ENCODE assay signal across 19 mouse cellular contexts in the genomic region with DNA sequence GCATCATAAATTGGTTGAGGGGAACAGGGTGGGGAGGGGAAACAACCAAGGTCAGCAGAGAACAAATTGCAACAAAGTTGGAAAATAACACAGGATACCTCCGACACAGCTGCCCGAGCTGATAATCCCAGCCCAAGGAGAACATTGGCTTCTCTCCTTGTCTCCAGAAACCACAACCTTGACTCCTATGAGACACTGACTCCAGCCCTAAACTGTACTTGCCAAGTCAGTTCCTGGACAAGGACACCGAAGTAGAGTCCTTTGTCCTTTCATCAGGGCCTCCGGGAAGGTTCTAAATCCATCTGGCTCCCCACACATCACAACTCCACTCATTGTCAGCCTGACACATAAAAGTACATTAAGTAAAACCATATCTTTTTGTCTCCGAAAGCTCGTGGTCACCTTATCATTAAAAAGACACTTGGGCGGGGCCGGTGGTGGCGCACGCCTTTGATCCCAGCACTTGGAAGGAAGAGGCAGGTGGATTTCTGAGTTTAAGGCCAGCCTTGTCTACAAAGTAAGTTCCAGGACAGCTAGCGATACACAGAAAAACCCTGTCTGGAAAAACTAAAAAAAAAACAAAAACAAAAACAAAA. TPM values are rescaled to one million over a fixed set of nuclear protein-coding genes. Genes with fewer than 3 reads are reported as not detected.
DNase-seq lines count a peak whose midpoint lies in the region; ATAC-seq lines count a peak whose summit lies in the region.
"Had no signal": no experiment of that assay in that cellular context is flagged by ENCODE, and none has a peak within 500 bp of the region (broad histone marks: within the 10 kb centered on the region; RNA-seq: fewer than 3 reads in every experiment).

No protein-coding gene starts in this region.

- ATAC-seq in liver, embryonic 13.5 days (ENCODE audit: low read depth), result peak; percentile 23
- ATAC-seq: CD4-positive, CD25-positive, alpha-beta regulatory T cell, adult 4 months; forebrain, embryonic 16.5 days had no signal

- H3K36me3 ChIP-seq in liver, embryonic 13.5 days, result no peaks in the 10 kb centered on the region
- H3K36me3 ChIP-seq in hindbrain, embryonic 10.5 days, result no peaks in the 10 kb centered on the region
- H3K36me3 ChIP-seq: embryonic facial prominence, embryonic 12.5 days; limb, embryonic 13.5 days; lung, embryonic 15.5 days; midbrain, embryonic 12.5 days; stomach, embryonic 15.5 days had no signal

- H3K9me3 ChIP-seq in liver, embryonic 13.5 days (replicated peaks), result no peaks in the 10 kb centered on the region
- H3K9me3 ChIP-seq in hindbrain, embryonic 10.5 days, result no peaks in the 10 kb centered on the region
- H3K9me3 ChIP-seq: embryonic facial prominence, embryonic 12.5 days; limb, embryonic 13.5 days; lung, embryonic 15.5 days; midbrain, embryonic 12.5 days; stomach, embryonic 15.5 days had no signal

- peak overlapping the region; percentile 34 for H3K9ac ChIP-seq in liver, embryonic 13.5 days
- H3K9ac ChIP-seq: embryonic facial prominence, embryonic 12.5 days; limb, embryonic 13.5 days; lung, embryonic 15.5 days; midbrain, embryonic 12.5 days; stomach, embryonic 15.5 days had no signal

- peak overlapping the region; percentile 81 for H3K27ac ChIP-seq in liver, embryonic 13.5 days
- H3K27ac ChIP-seq in hindbrain, embryonic 10.5 days, result no peak overlapping the region
- H3K27ac ChIP-seq: embryonic facial prominence, embryonic 12.5 days; limb, embryonic 13.5 days; lung, embryonic 15.5 days; macrophage; midbrain, embryonic 12.5 days; stomach, embryonic 15.5 days had no signal

- H3K4me2 ChIP-seq in liver, embryonic 13.5 days, result peak overlapping the region; percentile 54
- H3K4me2 ChIP-seq: embryonic facial prominence, embryonic 12.5 days; limb, embryonic 13.5 days; lung, embryonic 15.5 days; midbrain, embryonic 12.5 days; stomach, embryonic 15.5 days had no signal

- DNase-seq in adrenal gland, adult 2 months, result peak; percentile 77
- no peak for DNase-seq in adrenal gland, postnatal 25 days
- DNase-seq in adrenal gland, postnatal 14 days, result peak; percentile 58
- DNase-seq in liver, embryonic 13.5 days, result no peak
- peak; percentile 48 for DNase-seq in testis, postnatal 10 days (ENCODE audit: low spot score)
- DNase-seq in hindbrain, embryonic 10.5 days (ENCODE audit: low spot score), result no peak
- DNase-seq in urinary bladder, postnatal 36 days (ENCODE audit: low spot score in 2 of 2), result no peak
- DNase-seq: cerebellum, adult 9-11 months; kidney, adult 11 months; kidney, postnatal 10 days; layer of hippocampus, postnatal 36 days had no signal

- WGBS in liver, embryonic 13.5 days (ENCODE audit: insufficient replicate concordance), result 14% methylated on average over 11 of the region's 11 CpGs
- 85% methylated on average over 11 of the region's 11 CpGs for WGBS in hindbrain, embryonic 10.5 days

- H3K4me1 ChIP-seq in liver, embryonic 13.5 days (replicated peaks), result peaks cover 58% of the 10 kb centered on the region
- peaks cover 7% of the 10 kb centered on the region for H3K4me1 ChIP-seq in hindbrain, embryonic 10.5 days (replicated peaks)
- H3K4me1 ChIP-seq: stomach, embryonic 15.5 days had no signal

- no peaks in the 10 kb centered on the region for H3K27me3 ChIP-seq in liver, embryonic 13.5 days
- H3K27me3 ChIP-seq in hindbrain, embryonic 10.5 days (ENCODE audit: insufficient read depth, poor library complexity, severe bottlenecking), result no peaks in the 10 kb centered on the region
- H3K27me3 ChIP-seq: embryonic facial prominence, embryonic 12.5 days; limb, embryonic 13.5 days; lung, embryonic 15.5 days; stomach, embryonic 15.5 days had no signal

- H3K4me3 ChIP-seq in liver, embryonic 13.5 days (replicated peaks), result peak overlapping the region; percentile 24
- H3K4me3 ChIP-seq in hindbrain, embryonic 10.5 days, result no peak overlapping the region
- H3K4me3 ChIP-seq: embryonic facial prominence, embryonic 12.5 days; limb, embryonic 13.5 days; lung, embryonic 15.5 days; midbrain, embryonic 12.5 days; stomach, embryonic 15.5 days had no signal

RNA-seq across cellular contexts. Expression of gene Psmd4, which starts 4.1 kb away (rescaled TPM):
- 100 to 1,000 TPM; 312 to 335 TPM for total RNA-seq in adrenal gland, adult 2 months (2021)
- polyA plus RNA-seq in adrenal gland, adult 2 months (2012; rRNA removed), result 105 and 114 TPM in 2 replicates
- total RNA-seq in adrenal gland, postnatal 25 days (2021), result 261 and 282 TPM in 2 replicates
- total RNA-seq in adrenal gland, postnatal 14 days (2021), result 218 and 243 TPM in 2 replicates
- 202 and 204 TPM in 2 replicates for polyA plus RNA-seq in liver, embryonic 13.5 days (2015; fragmentation: Nextera tagmentation; extraction: Ambion mirVana)
- 330 and 353 TPM in 2 replicates for polyA plus RNA-seq in hindbrain, embryonic 10.5 days (2016; fragmentation: Nextera tagmentation; extraction: Ambion mirVana)

RNA-seq across cellular contexts. Expression of gene Zfp687, which starts 31.3 kb away (rescaled TPM):
- total RNA-seq in adrenal gland, adult 2 months (2021), result 10 to 100 TPM; 26.3 to 29.5 TPM
- 27.9 and 32.0 TPM in 2 replicates for polyA plus RNA-seq in adrenal gland, adult 2 months (2012; rRNA removed)
- total RNA-seq in adrenal gland, postnatal 25 days (2021), result 25.6 and 44.9 TPM in 2 replicates
- total RNA-seq in adrenal gland, postnatal 14 days (2021), result 30.9 and 33.2 TPM in 2 replicates
- 5.8 and 8.2 TPM in 2 replicates for polyA plus RNA-seq in liver, embryonic 13.5 days (2015; fragmentation: Nextera tagmentation; extraction: Ambion mirVana)
- 40.0 and 46.5 TPM in 2 replicates for polyA plus RNA-seq in hindbrain, embryonic 10.5 days (2016; fragmentation: Nextera tagmentation; extraction: Ambion mirVana)

Comparison
In these comparisons a context has a peak if more than half of its experiments do, and no peak if none do; other contexts are left out.
1. DNase-seq: peak in adrenal gland, adult 2 months (single experiment), adrenal gland, postnatal 14 days (single experiment) and testis, postnatal 10 days (single experiment); none in adrenal gland, postnatal 25 days (single experiment), liver, embryonic 13.5 days (single experiment), hindbrain, embryonic 10.5 days (single experiment) and urinary bladder, postnatal 36 days (0 of 2).